Mouse (Mus musculus) C2C12 (cell line): ENCODE results near the gene Mrps10.

Experiments used
- FOSL1 ChIP-seq: IDR thresholded peaks from one replicate; pipeline ENCODE4 v1.8.0; 2011; ENCODE audit warnings: mild to moderate bottlenecking, low read length; ENCODE audit not compliant: poor library complexity, insufficient read depth, severe bottlenecking
- MYOD1 ChIP-seq: IDR thresholded peaks from one replicate; pipeline ENCODE4 v1.6.1; 2011; ENCODE audit warnings: low read depth; ENCODE audit not compliant: control insufficient read depth, insufficient read length

DNA sequence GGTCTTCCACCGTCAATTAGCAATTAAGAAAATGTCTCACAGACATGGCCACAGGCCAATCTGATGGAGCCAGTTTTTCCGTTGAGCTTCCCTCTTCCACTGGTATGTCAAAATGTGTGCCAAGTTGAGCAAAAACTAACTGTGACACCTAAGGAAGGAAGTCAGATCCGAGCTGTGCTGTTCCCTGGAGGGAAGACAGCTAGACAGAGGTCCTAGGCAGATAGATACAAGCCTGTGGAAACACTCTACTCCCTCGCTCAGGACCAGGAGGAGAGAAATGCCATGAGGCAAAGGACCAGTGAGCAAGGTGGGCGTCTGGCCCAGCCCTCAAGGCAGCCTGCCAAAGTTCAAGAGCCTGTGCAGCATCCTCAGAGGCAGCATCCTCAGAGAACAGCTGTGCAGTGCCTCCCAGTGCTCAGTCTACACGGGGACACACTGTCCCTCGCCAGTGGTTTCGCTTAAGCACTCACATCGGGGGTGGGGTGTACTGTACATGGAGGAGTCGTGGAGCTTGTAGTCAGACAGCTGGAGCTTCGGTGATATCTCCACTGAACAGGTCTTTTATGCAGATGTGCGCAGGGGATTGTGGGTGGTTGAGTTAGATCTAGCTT, 36.6 kb upstream of the Mrps10 start:
- TF ChIP-seq MYOD1: no peak
- TF ChIP-seq FOSL1: no peak
